Mouse (Mus musculus): Measurements from ENCODE around the gene Chat. TPM values are rescaled to one million over a fixed set of nuclear protein-coding genes. Genes with fewer than 3 reads are reported as not detected.

Chat gene
- polyA plus RNA-seq, 1 experiment from 2014 or later, result 0.11 TPM

DNA sequence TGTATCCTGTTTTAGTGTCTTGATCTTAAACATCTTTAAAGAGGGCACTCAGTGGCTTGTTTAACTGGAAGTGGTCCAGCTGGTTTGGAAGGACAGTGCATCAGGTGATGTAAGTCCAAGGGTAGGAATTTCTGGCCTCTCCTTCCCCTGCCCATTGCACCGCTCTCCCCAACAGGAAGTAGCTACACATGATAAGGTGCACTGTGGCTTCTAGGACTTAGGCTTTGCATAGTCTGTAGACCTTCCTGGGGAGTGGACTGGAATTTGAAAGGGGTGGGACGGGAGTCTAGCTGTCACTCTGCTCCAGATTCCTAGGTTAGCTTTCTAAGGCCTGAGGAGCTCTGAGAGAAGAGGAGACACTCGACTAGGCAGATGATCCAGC, 85.7 kb downstream of the Chat start:
- H3K9ac ChIP-seq (ENCODE audit: low read length), result no peak overlapping the region
- no peaks in the 10 kb centered on the region for H3K36me3 ChIP-seq (ENCODE audit: control insufficient read depth, insufficient read depth, low read length)
- no peaks in the 10 kb centered on the region for H3K27me3 ChIP-seq (ENCODE audit: control insufficient read depth, insufficient read depth, low read length)
- ATAC-seq (ENCODE audit: low FRiP score) (no peak), DNase-seq (ENCODE audit: low spot score, missing footprints) (no peak)
- WGBS, result 54% methylated on average over 3 of the region's 3 CpGs
- H3K4me2 ChIP-seq, result no peak overlapping the region
- H3K4me1 ChIP-seq (ENCODE audit: control insufficient read depth, insufficient read depth, low read length), result 0 out of 2 replicates have a peak, but pooled peaks cover 2% of the 10 kb centered on the region
- H3K27ac ChIP-seq (ENCODE audit: low read depth, low read length), result no peak overlapping the region
- no peak overlapping the region for H3K4me3 ChIP-seq (ENCODE audit: low read depth, low read length)
- no peaks in the 10 kb centered on the region for H3K9me3 ChIP-seq (ENCODE audit: control insufficient read depth, low read length)

GRCm38 (mm10) chr14:32379395-32380098, 86.2 kb downstream of the Chat start:
- H3K9me3 ChIP-seq (ENCODE audit: control insufficient read depth, low read length), result no peaks in the 10 kb centered on the region
- H3K4me1 ChIP-seq (ENCODE audit: control insufficient read depth, insufficient read depth, low read length), result 0 out of 2 replicates have a peak, but pooled peaks cover 2% of the 10 kb centered on the region
- no peaks in the 10 kb centered on the region for H3K27me3 ChIP-seq (ENCODE audit: control insufficient read depth, insufficient read depth, low read length)
- H3K4me3 ChIP-seq (ENCODE audit: low read depth, low read length), result no peak overlapping the region
- WGBS, result 11% methylated on average over 22 of the region's 22 CpGs
- no peak overlapping the region for H3K27ac ChIP-seq (ENCODE audit: low read depth, low read length)
- no peak overlapping the region for H3K9ac ChIP-seq (ENCODE audit: low read length)
- H3K36me3 ChIP-seq (ENCODE audit: control insufficient read depth, insufficient read depth, low read length), result no peaks in the 10 kb centered on the region
- H3K4me2 ChIP-seq, result peak overlapping the region; percentile 3; the same call in 1 of the 2 replicates
- peak; percentile 86 for DNase-seq (ENCODE audit: low spot score, missing footprints)
- ATAC-seq (ENCODE audit: low FRiP score), result no peak

DNA sequence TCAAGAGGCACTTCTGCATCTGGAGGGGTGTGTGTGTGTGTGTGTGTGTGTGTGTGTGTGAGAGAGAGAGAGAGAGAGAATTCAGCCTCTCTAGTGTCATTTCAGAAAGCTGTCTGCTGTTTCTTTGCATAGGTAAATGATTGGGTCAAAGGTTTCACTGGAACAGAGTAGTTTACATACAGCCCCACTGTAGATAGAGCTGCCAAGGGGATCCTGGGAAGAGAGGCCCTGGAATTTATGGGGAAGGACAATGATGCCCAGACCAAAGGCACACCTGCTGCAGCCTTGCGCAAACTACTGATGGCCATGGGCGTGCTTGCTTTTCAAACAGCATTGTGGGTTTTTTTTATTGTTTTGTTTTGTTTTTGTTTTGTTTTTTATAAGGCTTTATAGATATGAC, 93.3 kb downstream of the Chat start:
- no peaks in the 10 kb centered on the region for H3K9me3 ChIP-seq (ENCODE audit: control insufficient read depth, low read length)
- no peak overlapping the region for H3K4me3 ChIP-seq (ENCODE audit: low read depth, low read length)
- H3K27me3 ChIP-seq (ENCODE audit: control insufficient read depth, insufficient read depth, low read length), result no peaks in the 10 kb centered on the region
- no peak overlapping the region for H3K27ac ChIP-seq (ENCODE audit: low read depth, low read length)
- no peak overlapping the region for H3K9ac ChIP-seq (ENCODE audit: low read length)
- H3K4me1 ChIP-seq (ENCODE audit: control insufficient read depth, insufficient read depth, low read length), result no peaks in the 10 kb centered on the region
- DNase-seq (ENCODE audit: low spot score, missing footprints) (no peak), ATAC-seq (ENCODE audit: low FRiP score) (no peak)
- 91% methylated on average over 2 of the region's 2 CpGs for WGBS
- H3K36me3 ChIP-seq (ENCODE audit: control insufficient read depth, insufficient read depth, low read length), result no peaks in the 10 kb centered on the region
- H3K4me2 ChIP-seq, result no peak overlapping the region

GRCm38 (mm10) chr14:32369756-32370155, 96.0 kb downstream of the Chat start:
- Histone ChIP-seq H3K27ac (ENCODE audit: low read depth, low read length) (no peak overlapping the region), H3K4me1 (ENCODE audit: control insufficient read depth, insufficient read depth, low read length) (no peaks in the 10 kb centered on the region), H3K4me3 (ENCODE audit: low read depth, low read length) (no peak overlapping the region), H3K9me3 (ENCODE audit: control insufficient read depth, low read length) (no peaks in the 10 kb centered on the region), H3K9ac (ENCODE audit: low read length) (no peak overlapping the region), H3K4me2 (no peak overlapping the region), H3K36me3 (ENCODE audit: control insufficient read depth, insufficient read depth, low read length) (no peaks in the 10 kb centered on the region), H3K27me3 (ENCODE audit: control insufficient read depth, insufficient read depth, low read length) (no peaks in the 10 kb centered on the region)
- 76% methylated on average over 7 of the region's 7 CpGs for WGBS
- DNase-seq (ENCODE audit: low spot score, missing footprints) (no peak), ATAC-seq (ENCODE audit: low FRiP score) (no peak)

GRCm38 (mm10) chr14:32364359-32364758, 101.4 kb downstream of the Chat start:
- Histone ChIP-seq H3K9ac (ENCODE audit: low read length) (no peak overlapping the region), H3K36me3 (ENCODE audit: control insufficient read depth, insufficient read depth, low read length) (no peaks in the 10 kb centered on the region), H3K4me3 (ENCODE audit: low read depth, low read length) (no peak overlapping the region), H3K4me2 (no peak overlapping the region), H3K4me1 (ENCODE audit: control insufficient read depth, insufficient read depth, low read length) (no peaks in the 10 kb centered on the region), H3K9me3 (ENCODE audit: control insufficient read depth, low read length) (peaks cover 2% of the 10 kb centered on the region; the same call in 1 of the 2 replicates), H3K27ac (ENCODE audit: low read depth, low read length) (no peak overlapping the region), H3K27me3 (ENCODE audit: control insufficient read depth, insufficient read depth, low read length) (no peaks in the 10 kb centered on the region)
- no peak for ATAC-seq (ENCODE audit: low FRiP score)
- 57% methylated on average over 7 of the region's 7 CpGs for WGBS
- DNase-seq (ENCODE audit: low spot score, missing footprints), result no peak

Other genes starting within 250 kb of the Chat start
- gene Ogdhl, start 144.0 kb downstream of the Chat start, polyA plus RNA-seq (2014; fragmentation: Nextera tagmentation; extraction: Ambion mirVana), result 14.8 and 17.2 TPM in 2 replicates
- 0.19 TPM in 1 of 2 replicates, not detected in the other for gene 1700024G13Rik, start 77.6 kb downstream of the Chat start, polyA plus RNA-seq (2014; fragmentation: Nextera tagmentation; extraction: Ambion mirVana)
- 0.19 and 0.59 TPM in 2 replicates for gene Slc18a3, start 1.1 kb downstream of the Chat start, polyA plus RNA-seq (2014; fragmentation: Nextera tagmentation; extraction: Ambion mirVana)
- 29.3 and 30.1 TPM in 2 replicates for gene Ercc6, start 47.5 kb upstream of the Chat start, polyA plus RNA-seq (2014; fragmentation: Nextera tagmentation; extraction: Ambion mirVana)
- 9.7 and 9.8 TPM in 2 replicates for gene Prrxl1, start 133.4 kb upstream of the Chat start, polyA plus RNA-seq (2014; fragmentation: Nextera tagmentation; extraction: Ambion mirVana)
- not detected in 2 replicates for gene 3425401B19Rik, start 219.3 kb upstream of the Chat start, polyA plus RNA-seq (2014; fragmentation: Nextera tagmentation; extraction: Ambion mirVana)